Mouse (Mus musculus) right cerebral cortex, postnatal 10 days (tissue): ENCODE measurements around the gene Cuedc1.
A peak's percentile ranks its signal among the peaks of the same experiment; 100 is the strongest.
"Not testable (repeated sequence)": the region's sequence is repeated elsewhere in the genome, so short reads cannot be mapped to it uniquely, and the experiment has no call there.

Source experiments
- DNase-seq, 2 experiments: peaks; one replicate each; pipeline ENCODE4 v3.0.0; 2021; ENCODE audit warnings: low spot score in 2 of 2

Gene Cuedc1

GRCm38 (mm10) chr11:88198223-88198622 lies 100.4 kb downstream of the Cuedc1 start:
- DNase-seq = no peak

- DNase-seq = no peak
Measured at GRCm38 (mm10) chr11:88201172-88201571, 103.3 kb downstream of the Cuedc1 start.

GRCm38 (mm10) chr11:88202077-88202476 lies 104.2 kb downstream of the Cuedc1 start:
- DNase-seq = no peak

- peak; percentile 96 for DNase-seq
Measured at GRCm38 (mm10) chr11:88203712-88204532, 106.1 kb downstream of the Cuedc1 start, which contains the start of gene Mrps23. TSS of gene Mrps23 (plus strand) at chr11:88204388.

- DNase-seq = no peak
Measured at GRCm38 (mm10) chr11:88204593-88205368, 106.9 kb downstream of the Cuedc1 start.

- not testable (repeated sequence) for DNase-seq
Measured at GRCm38 (mm10) chr11:88206576-88206975, 108.7 kb downstream of the Cuedc1 start.

GRCm38 (mm10) chr11:88207697-88208096 lies 109.8 kb downstream of the Cuedc1 start:
- no peak for DNase-seq

GRCm38 (mm10) chr11:88211824-88212582 lies 114.1 kb downstream of the Cuedc1 start:
- DNase-seq = no peak

GRCm38 (mm10) chr11:88213757-88214156 lies 115.9 kb downstream of the Cuedc1 start:
- DNase-seq = no peak

GRCm38 (mm10) chr11:88214881-88215831 lies 117.3 kb downstream of the Cuedc1 start:
- DNase-seq = peak; percentile 59 to 73

- DNase-seq = peak; percentile 73 to 79
Measured at GRCm38 (mm10) chr11:88216231-88216685, 118.4 kb downstream of the Cuedc1 start.

- DNase-seq = no peak
Measured at GRCm38 (mm10) chr11:88218155-88218554, 120.3 kb downstream of the Cuedc1 start.

GRCm38 (mm10) chr11:88218586-88218985 lies 120.7 kb downstream of the Cuedc1 start:
- no peak for DNase-seq

GRCm38 (mm10) chr11:88221929-88222475 lies 124.1 kb downstream of the Cuedc1 start:
- no peak for DNase-seq

GRCm38 (mm10) chr11:88227001-88227957 lies 129.4 kb downstream of the Cuedc1 start:
- DNase-seq = no peak

GRCm38 (mm10) chr11:88231213-88231790 lies 133.4 kb downstream of the Cuedc1 start:
- no peak for DNase-seq

GRCm38 (mm10) chr11:88233528-88234427 lies 135.9 kb downstream of the Cuedc1 start:
- no peak for DNase-seq

- DNase-seq = no peak
Measured at GRCm38 (mm10) chr11:88234789-88235188, 136.9 kb downstream of the Cuedc1 start.
